Mouse (Mus musculus) thymus, adult 2 months (tissue): ENCODE results near the gene Gk.

Experiments used
- CTCF ChIP-seq: fragments of 200-500 bp; IDR thresholded peaks from 2 replicates; pipeline ENCODE4 v1.5.1; 2012; ENCODE audit warnings: mild to moderate bottlenecking, control low read depth, low read length, moderate library complexity, borderline replicate concordance; ENCODE audit not compliant: control insufficient read depth, poor library complexity, insufficient read depth; ENCODE audit errors: extremely low read depth
- POLR2A ChIP-seq: fragments of 200-500 bp; IDR thresholded peaks from 2 replicates; pipeline ENCODE4 v1.6.1; 2012; ENCODE audit warnings: mild to moderate bottlenecking, low read length, control low read depth, moderate library complexity; ENCODE audit not compliant: control insufficient read depth, poor library complexity, insufficient read depth; ENCODE audit errors: extremely low read depth

DNA sequence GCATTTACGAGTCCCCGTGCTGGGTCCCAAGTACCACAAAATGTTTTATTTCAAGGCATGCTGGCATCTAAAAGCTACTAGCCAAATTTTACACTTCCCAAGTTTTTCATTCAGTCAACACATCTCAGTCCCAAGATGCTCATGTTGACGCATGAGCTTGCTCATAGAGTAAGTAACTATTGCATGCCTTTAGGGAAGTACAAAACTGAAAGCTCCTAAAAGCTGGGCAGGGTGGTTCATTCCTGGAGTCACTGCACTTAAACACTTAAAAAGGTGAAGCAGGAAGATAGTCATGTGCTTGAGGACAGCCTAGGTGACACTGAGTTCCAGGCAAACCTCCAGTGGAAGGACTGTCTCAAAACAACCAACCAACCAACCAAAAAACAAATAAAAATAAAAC, 5.9 kb downstream of the Gk start:
- TF ChIP-seq CTCF = no peak
- TF ChIP-seq POLR2A = no peak
